Mouse (Mus musculus): ENCODE measurements around the gene Lsm7.

DNA sequence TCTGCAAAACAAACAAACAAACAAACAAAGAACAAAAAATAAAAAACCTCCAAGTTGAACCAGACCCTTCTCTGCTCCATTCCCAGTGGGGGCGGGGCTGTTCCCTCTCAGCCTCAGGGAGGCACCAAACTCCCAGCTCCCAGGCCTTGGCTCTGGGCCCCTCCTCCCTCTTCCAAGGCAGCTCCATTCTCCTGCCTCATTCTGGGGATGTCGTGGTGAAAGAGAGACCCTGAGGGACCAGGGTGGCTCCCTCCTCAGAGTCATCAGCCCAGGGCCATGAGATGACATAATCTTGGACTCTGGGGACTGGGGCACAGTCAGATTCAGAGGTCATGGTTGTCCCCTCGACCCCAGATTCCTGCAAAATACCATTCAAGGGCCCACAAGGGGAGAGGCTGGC lies 21.6 kb upstream of the Lsm7 start:
- TF ChIP-seq TAL1 (IDR thresholded peaks at IDR 0.05; ENCODE audit: low read length) (no peak), GATA1 (IDR thresholded peaks at IDR 0.05; ENCODE audit: low read length) (no peak)

Measured in erythroblast, embryonic 14.5 days (primary cell).